Mouse (Mus musculus) CD4-positive, CD25-positive, alpha-beta regulatory T cell, adult 2 months (primary cell): Measurements from ENCODE around the gene Wdfy2.

Experiments
- DNase-seq: peaks from one replicate; pipeline ENCODE4 v3.0.0-alpha.2; 2012; ENCODE audit warnings: low read depth, low spot score

The Wdfy2 gene

GRCm38 (mm10) chr14:62842976-62843375 is 5.5 kb downstream of the Wdfy2 start:
- DNase-seq: no peak

GRCm38 (mm10) chr14:62844226-62844625 is 6.7 kb downstream of the Wdfy2 start:
- DNase-seq: no peak

- DNase-seq: no peak
Measured at GRCm38 (mm10) chr14:62845011-62845840, 7.7 kb downstream of the Wdfy2 start.

GRCm38 (mm10) chr14:62850980-62851379 is 13.5 kb downstream of the Wdfy2 start:
- DNase-seq: peak; percentile 19

GRCm38 (mm10) chr14:62852840-62853239 is 15.4 kb downstream of the Wdfy2 start:
- DNase-seq: no peak

GRCm38 (mm10) chr14:62855077-62855835 is 17.8 kb downstream of the Wdfy2 start:
- DNase-seq: no peak

- no peak for DNase-seq
Measured at GRCm38 (mm10) chr14:62855863-62856262, 18.4 kb downstream of the Wdfy2 start.

- DNase-seq: no peak
Measured at GRCm38 (mm10) chr14:62856490-62856889, 19.0 kb downstream of the Wdfy2 start.

GRCm38 (mm10) chr14:62857879-62858278 is 20.4 kb downstream of the Wdfy2 start:
- no peak for DNase-seq

GRCm38 (mm10) chr14:62858311-62858710 is 20.8 kb downstream of the Wdfy2 start:
- DNase-seq: no peak

- DNase-seq: peak; percentile 38
Measured at GRCm38 (mm10) chr14:62862564-62862963, 25.1 kb downstream of the Wdfy2 start.

GRCm38 (mm10) chr14:62864254-62864653 is 26.8 kb downstream of the Wdfy2 start:
- no peak for DNase-seq

- DNase-seq: no peak
Measured at GRCm38 (mm10) chr14:62865405-62865804, 27.9 kb downstream of the Wdfy2 start.

- DNase-seq: no peak
Measured at GRCm38 (mm10) chr14:62867069-62867468, 29.6 kb downstream of the Wdfy2 start.

- no peak for DNase-seq
Measured at GRCm38 (mm10) chr14:62867576-62867975, 30.1 kb downstream of the Wdfy2 start.

- DNase-seq: no peak
Measured at GRCm38 (mm10) chr14:62868254-62868653, 30.8 kb downstream of the Wdfy2 start.

GRCm38 (mm10) chr14:62870238-62870638 is 32.8 kb downstream of the Wdfy2 start:
- peak; percentile 49 for DNase-seq

- DNase-seq: no peak
Measured at GRCm38 (mm10) chr14:62871431-62871830, 34.0 kb downstream of the Wdfy2 start.

- no peak for DNase-seq
Measured at GRCm38 (mm10) chr14:62871932-62872331, 34.5 kb downstream of the Wdfy2 start.

GRCm38 (mm10) chr14:62873820-62874219 is 36.3 kb downstream of the Wdfy2 start:
- DNase-seq: no peak

GRCm38 (mm10) chr14:62874348-62874747 is 36.9 kb downstream of the Wdfy2 start:
- no peak for DNase-seq

- no peak for DNase-seq
Measured at GRCm38 (mm10) chr14:62878076-62878475, 40.6 kb downstream of the Wdfy2 start.
